Mouse (Mus musculus) hindbrain, embryonic 12.5 days (tissue): ENCODE measurements around the gene Pkm. TPM values are rescaled to one million over a fixed set of nuclear protein-coding genes. Genes with fewer than 3 reads are reported as not detected.
A peak's percentile ranks its signal among the peaks of the same experiment; 100 is the strongest.

ENCODE experiments used
- ATAC-seq: fragments of 200-750 bp; cut with Nextera tagmentation; 2 replicates; pipeline ENCODE4 v1.8.0; 2017; ENCODE audit warnings: moderate TSS enrichment; ENCODE audit not compliant: low FRiP score
- H3K27ac ChIP-seq: fragments of 300-500 bp; sonication (generic); 2 replicates; pipeline ENCODE4 v1.5.1; 2016; ENCODE audit warnings: mild to moderate bottlenecking
- H3K27me3 ChIP-seq: fragments of 300-500 bp; sonication (generic); 2 replicates; pipeline ENCODE4 v1.6.1; 2016; ENCODE audit warnings: mild to moderate bottlenecking
- H3K36me3 ChIP-seq: fragments of 300-500 bp; sonication (generic); 2 replicates; pipeline ENCODE4 v1.6.1; 2016; ENCODE audit warnings: mild to moderate bottlenecking
- H3K4me1 ChIP-seq: fragments of 300-500 bp; sonication (generic); 2 replicates; pipeline ENCODE4 v1.6.1; 2016
- H3K4me2 ChIP-seq: fragments of 300-500 bp; sonication (generic); replicated peaks from 2 replicates; pipeline ENCODE4 v1.6.1; 2016; ENCODE audit warnings: mild to moderate bottlenecking
- H3K4me3 ChIP-seq: fragments of 300-500 bp; sonication (generic); 2 replicates; pipeline ENCODE4 v1.5.1; 2016; ENCODE audit warnings: mild to moderate bottlenecking
- H3K9ac ChIP-seq: fragments of 300-500 bp; sonication (generic); 2 replicates; pipeline ENCODE4 v1.6.1; 2016; ENCODE audit warnings: mild to moderate bottlenecking, moderate library complexity
- H3K9me3 ChIP-seq: fragments of 300-500 bp; sonication (generic); replicated peaks from 2 replicates; pipeline ENCODE4 v1.6.1; 2016; ENCODE audit warnings: mild to moderate bottlenecking
- WGBS: fragments of 180-500 bp; shearing (Covaris S2); methylation state at CpG from one replicate; pipeline ENCODE4 v1.1.7; 2016; 5-methylcytosine and 5-hydroxymethylcytosine counted together
- polyA plus RNA-seq: library from polyadenylated mRNA; unstranded; fragments of >200 nt; fragmentation: Nextera tagmentation; extraction: Ambion mirVana; gene quantifications from 2 replicates; pipeline ENCODE4 v1.2.1, GENCODE M21; 2016

Pkm gene
- 1,402 and 1,486 TPM in 2 replicates for polyA plus RNA-seq

GRCm38 (mm10) chr9:59655958-59656634 lies at the start of gene Pkm:
Pkm (plus strand) TSS chr9:59656368.
- H3K4me1 ChIP-seq, result peaks cover 34% of the 10 kb centered on the region
- ATAC-seq, result peak; percentile 93
- peak within 1 kb of the TSS; percentile 82 for H3K4me3 ChIP-seq
- H3K27ac ChIP-seq, result peak within 1 kb of the TSS; percentile 99
- H3K4me2 ChIP-seq, result peak within 1 kb of the TSS; percentile 89
- peaks cover 22% of the 10 kb centered on the region for H3K36me3 ChIP-seq
- no peaks in the 10 kb centered on the region for H3K27me3 ChIP-seq
- no peaks in the 10 kb centered on the region for H3K9me3 ChIP-seq
- peak within 1 kb of the TSS; percentile 94 for H3K9ac ChIP-seq
- under 1% methylated on average over 45 of the region's 46 CpGs for WGBS

DNA sequence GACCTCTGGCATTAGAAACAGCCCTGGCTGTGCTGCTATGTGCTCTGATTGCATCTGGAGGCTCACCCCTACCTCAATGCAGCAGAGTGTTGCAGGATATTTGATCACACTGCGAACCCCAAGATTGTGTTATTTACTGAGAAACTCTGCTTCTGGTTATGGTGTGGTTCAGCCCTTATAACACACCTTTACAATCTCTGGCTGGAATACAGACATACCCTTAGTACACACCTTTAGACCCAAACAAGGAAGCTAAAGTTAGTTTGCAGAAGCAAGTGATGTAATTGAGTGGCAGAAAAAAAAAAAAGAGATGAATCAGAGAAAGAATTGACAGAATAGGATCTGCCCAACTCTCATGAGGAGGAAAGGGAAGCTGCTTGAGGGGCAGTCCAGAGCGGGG lies 45.2 kb upstream of the Pkm start:
- Histone ChIP-seq H3K9me3 (no peaks in the 10 kb centered on the region), H3K4me1 (no peaks in the 10 kb centered on the region), H3K9ac (no peak overlapping the region), H3K36me3 (no peaks in the 10 kb centered on the region), H3K27ac (no peak overlapping the region), H3K4me2 (no peak overlapping the region), H3K27me3 (no peaks in the 10 kb centered on the region), H3K4me3 (no peak overlapping the region)
- ATAC-seq, result no peak
- 85% methylated on average over 2 of the region's 2 CpGs for WGBS

DNA sequence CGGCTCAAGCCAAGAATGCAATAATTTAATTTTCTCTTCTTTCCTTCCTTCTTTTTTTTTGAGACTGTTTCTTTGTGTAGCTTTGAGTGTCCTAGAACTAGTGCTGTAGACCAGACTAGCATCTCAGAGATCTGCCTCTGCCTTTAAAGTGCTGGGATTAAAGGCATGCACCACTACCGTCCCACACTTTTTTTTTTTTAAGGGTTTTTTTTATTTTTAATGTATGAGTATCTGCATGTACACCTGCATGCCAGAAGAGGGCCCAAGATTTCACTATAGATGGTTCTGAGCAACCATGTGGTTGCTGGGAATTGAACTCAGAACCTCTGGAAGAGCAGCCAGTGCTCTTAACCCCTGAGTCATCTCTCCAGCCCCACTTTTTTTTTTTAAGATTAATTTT lies 40.4 kb upstream of the Pkm start:
- Histone ChIP-seq H3K4me2 (no peak overlapping the region), H3K36me3 (no peaks in the 10 kb centered on the region), H3K4me3 (no peak overlapping the region), H3K27ac (no peak overlapping the region), H3K4me1 (peaks cover 12% of the 10 kb centered on the region), H3K27me3 (no peaks in the 10 kb centered on the region), H3K9ac (no peak overlapping the region), H3K9me3 (no peaks in the 10 kb centered on the region)
- no peak for ATAC-seq
- 91% methylated on average over 2 of the region's 2 CpGs for WGBS

- Histone ChIP-seq H3K4me2 (peak within 1 kb of the TSS; percentile 70), H3K4me1 (peaks cover 12% of the 10 kb centered on the region), H3K36me3 (0 out of 2 replicates have a peak, but pooled peaks cover under 1% of the 10 kb centered on the region), H3K4me3 (peak within 1 kb of the TSS; percentile 91), H3K27me3 (no peaks in the 10 kb centered on the region), H3K9ac (peak within 1 kb of the TSS; percentile 90), H3K9me3 (no peaks in the 10 kb centered on the region), H3K27ac (peak within 1 kb of the TSS; percentile 95)
- 1% methylated on average over 25 of the region's 36 CpGs for WGBS
- ATAC-seq, result peak; percentile 98
Observed at GRCm38 (mm10) chr9:59616622-59617306, 39.4 kb upstream of the Pkm start, which contains the start of gene Parp6. Parp6 (plus strand) TSS chr9:59617284.

DNA sequence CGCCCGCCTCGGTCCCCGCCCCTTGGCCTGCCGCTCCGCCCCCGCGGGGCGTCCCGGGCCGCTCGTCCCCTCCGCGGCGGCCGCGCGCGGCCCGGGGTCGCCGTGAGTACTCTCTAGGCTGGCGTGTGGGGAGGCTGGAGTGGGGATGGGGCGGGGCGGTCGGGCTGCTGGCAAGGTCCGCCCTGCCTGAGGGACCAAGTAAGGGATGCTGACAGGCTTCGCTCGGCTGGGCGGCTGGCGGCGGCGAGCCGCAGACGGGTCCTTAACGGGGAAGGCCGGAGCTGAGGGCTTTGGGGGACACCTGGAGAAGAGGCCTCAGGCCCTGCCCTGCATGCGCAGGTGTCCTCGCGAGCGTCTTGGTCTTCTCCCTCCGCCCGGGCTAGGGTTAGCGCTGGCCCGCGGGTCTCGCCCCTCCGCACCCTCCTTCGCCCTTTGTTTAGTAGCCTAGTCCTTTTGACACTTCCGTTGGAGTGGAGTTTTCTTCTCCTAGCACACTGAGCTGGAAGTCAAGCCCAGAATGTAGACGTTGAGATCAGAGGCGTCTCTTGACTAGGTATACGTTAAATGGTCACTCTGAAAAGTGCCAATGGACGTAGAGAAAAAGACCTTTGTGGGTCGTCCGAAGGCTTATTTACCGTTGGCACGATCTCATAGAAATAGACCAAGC lies 38.7 kb upstream of the Pkm start:
- WGBS, result under 1% methylated on average over 49 of the region's 58 CpGs
- H3K36me3 ChIP-seq, result peaks cover 7% of the 10 kb centered on the region
- H3K27ac ChIP-seq, result peak overlapping the region; percentile 95
- H3K4me1 ChIP-seq, result peaks cover 12% of the 10 kb centered on the region
- H3K9ac ChIP-seq, result peak overlapping the region; percentile 90
- no peaks in the 10 kb centered on the region for H3K9me3 ChIP-seq
- peak overlapping the region; percentile 91 for H3K4me3 ChIP-seq
- ATAC-seq, result peak; percentile 77
- no peaks in the 10 kb centered on the region for H3K27me3 ChIP-seq
- H3K4me2 ChIP-seq, result peak overlapping the region; percentile 70

- Histone ChIP-seq H3K4me2 (no peak overlapping the region), H3K27me3 (no peaks in the 10 kb centered on the region), H3K36me3 (peaks cover 81% of the 10 kb centered on the region), H3K4me3 (no peak overlapping the region), H3K4me1 (no peaks in the 10 kb centered on the region), H3K27ac (no peak overlapping the region), H3K9me3 (no peaks in the 10 kb centered on the region), H3K9ac (no peak overlapping the region)
- no peak for ATAC-seq
- 100% methylated on average over 1 of the region's 1 CpGs for WGBS
Observed at GRCm38 (mm10) chr9:59638372-59638771, 17.8 kb upstream of the Pkm start.

- ATAC-seq, result no peak
- Histone ChIP-seq H3K9me3 (no peaks in the 10 kb centered on the region), H3K9ac (no peak overlapping the region), H3K4me3 (no peak overlapping the region), H3K36me3 (peaks cover 71% of the 10 kb centered on the region), H3K27ac (no peak overlapping the region), H3K27me3 (no peaks in the 10 kb centered on the region), H3K4me1 (no peaks in the 10 kb centered on the region), H3K4me2 (no peak overlapping the region)
- WGBS, result 93% methylated on average over 4 of the region's 4 CpGs
Observed at GRCm38 (mm10) chr9:59639936-59640335, 16.2 kb upstream of the Pkm start.

DNA sequence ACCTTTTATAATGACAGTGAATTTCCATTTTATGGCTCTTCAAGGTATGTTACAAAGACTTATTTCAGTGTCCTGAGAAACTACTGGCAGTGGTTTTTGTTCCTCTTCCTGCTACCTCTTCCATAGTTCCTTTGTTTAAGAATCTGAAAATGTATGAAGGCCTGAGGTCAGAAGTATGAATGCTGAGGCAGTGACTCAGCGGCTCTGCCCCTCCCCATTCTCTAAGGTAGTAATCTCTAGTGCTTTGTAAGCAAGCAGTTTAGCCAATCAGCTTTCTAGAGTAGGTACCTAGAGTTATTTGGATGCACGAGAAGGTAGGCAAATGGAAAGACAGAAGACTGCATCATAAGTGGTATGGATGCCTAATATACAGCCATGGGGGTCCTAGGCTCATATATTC lies 14.8 kb upstream of the Pkm start:
- WGBS, result 87% methylated on average over 2 of the region's 2 CpGs
- ATAC-seq, result no peak
- Histone ChIP-seq H3K4me2 (no peak overlapping the region), H3K4me3 (no peak overlapping the region), H3K27me3 (no peaks in the 10 kb centered on the region), H3K36me3 (peaks cover 64% of the 10 kb centered on the region), H3K9me3 (no peaks in the 10 kb centered on the region), H3K27ac (no peak overlapping the region), H3K4me1 (no peaks in the 10 kb centered on the region), H3K9ac (no peak overlapping the region)

- Histone ChIP-seq H3K4me2 (no peak overlapping the region), H3K4me3 (no peak overlapping the region), H3K4me1 (no peaks in the 10 kb centered on the region), H3K27me3 (no peaks in the 10 kb centered on the region), H3K36me3 (peaks cover 49% of the 10 kb centered on the region), H3K9me3 (no peaks in the 10 kb centered on the region), H3K27ac (no peak overlapping the region), H3K9ac (no peak overlapping the region)
- ATAC-seq, result no peak
- WGBS, result 97% methylated on average over 4 of the region's 4 CpGs
Observed at GRCm38 (mm10) chr9:59649911-59650310, 6.3 kb upstream of the Pkm start.

- H3K9me3 ChIP-seq, result no peaks in the 10 kb centered on the region
- no peak overlapping the region for H3K4me3 ChIP-seq
- H3K36me3 ChIP-seq, result peaks cover 37% of the 10 kb centered on the region
- H3K4me1 ChIP-seq, result peaks cover 6% of the 10 kb centered on the region
- no peak overlapping the region for H3K27ac ChIP-seq
- H3K4me2 ChIP-seq, result no peak overlapping the region
- 35% methylated on average over 3 of the region's 3 CpGs for WGBS
- H3K9ac ChIP-seq, result no peak overlapping the region
- ATAC-seq, result no peak
- no peaks in the 10 kb centered on the region for H3K27me3 ChIP-seq
Observed at GRCm38 (mm10) chr9:59653371-59653770, 2.8 kb upstream of the Pkm start.

DNA sequence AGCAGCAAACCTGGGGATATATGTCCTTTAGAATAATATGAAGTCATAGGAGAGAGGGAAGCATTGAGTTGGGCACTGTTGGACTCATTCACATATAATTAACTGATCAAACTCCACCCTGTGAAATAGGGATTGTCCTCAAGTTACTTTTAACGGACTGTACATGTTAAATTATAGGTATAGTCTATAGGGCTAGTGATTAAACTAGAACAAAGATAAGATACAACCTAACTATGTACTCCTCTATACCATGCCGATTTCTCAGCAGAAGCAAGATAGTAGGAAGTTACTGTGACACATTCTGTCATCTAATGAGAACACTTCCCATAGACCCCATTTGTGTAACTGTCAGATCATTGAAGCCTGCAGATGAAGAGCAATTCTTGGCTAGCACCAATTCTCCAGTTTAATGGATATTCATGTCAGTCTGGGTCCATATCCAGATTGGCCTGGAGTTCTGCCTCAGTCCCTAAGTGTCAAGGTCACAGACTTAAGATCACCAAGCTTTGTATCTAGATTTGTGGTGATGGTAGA lies 1.7 kb upstream of the Pkm start:
- H3K4me1 ChIP-seq, result peaks cover 18% of the 10 kb centered on the region
- no peak overlapping the region for H3K4me2 ChIP-seq
- H3K36me3 ChIP-seq, result peaks cover 25% of the 10 kb centered on the region
- WGBS, result 87% methylated on average over 2 of the region's 2 CpGs
- ATAC-seq, result no peak
- no peak overlapping the region for H3K9ac ChIP-seq
- no peaks in the 10 kb centered on the region for H3K27me3 ChIP-seq
- H3K9me3 ChIP-seq, result no peaks in the 10 kb centered on the region
- no peak overlapping the region for H3K27ac ChIP-seq
- no peak overlapping the region for H3K4me3 ChIP-seq
